Comparison of ENCODE assay signal across 14 mouse cellular contexts in genomic region chr8:125242921-125243320, GRCm38 (mm10).
DNase-seq lines count a peak whose midpoint lies in the region; ATAC-seq lines count a peak whose summit lies in the region.
"Had no signal": no experiment of that assay in that cellular context is flagged by ENCODE, and none has a peak within 500 bp of the region (broad histone marks: within the 10 kb centered on the region; RNA-seq: fewer than 3 reads in every experiment).

No protein-coding gene starts in this region.

- no peaks in the 10 kb centered on the region for H3K9me3 ChIP-seq in heart, embryonic 12.5 days (replicated peaks)
- H3K9me3 ChIP-seq in embryonic facial prominence, embryonic 14.5 days (ENCODE audit: control insufficient read depth, low read length) = no peaks in the 10 kb centered on the region
- H3K9me3 ChIP-seq in limb, embryonic 13.5 days = no peaks in the 10 kb centered on the region
- H3K9me3 ChIP-seq: limb, embryonic 15.5 days; megakaryocyte, embryonic 14.5 days had no signal

- WGBS in heart, embryonic 12.5 days = 33% methylated on average over 4 of the region's 4 CpGs
- 33% methylated on average over 4 of the region's 4 CpGs for WGBS in embryonic facial prominence, embryonic 14.5 days
- WGBS in limb, embryonic 13.5 days = 17% methylated on average over 4 of the region's 4 CpGs

- H3K36me3 ChIP-seq in heart, embryonic 12.5 days = no peaks in the 10 kb centered on the region
- no peaks in the 10 kb centered on the region for H3K36me3 ChIP-seq in embryonic facial prominence, embryonic 14.5 days (ENCODE audit: control insufficient read depth, insufficient read depth, low read length)
- H3K36me3 ChIP-seq in limb, embryonic 13.5 days = no peaks in the 10 kb centered on the region
- H3K36me3 ChIP-seq: limb, embryonic 15.5 days had no signal

- no peak overlapping the region for H3K4me2 ChIP-seq in heart, embryonic 12.5 days
- no peak overlapping the region for H3K4me2 ChIP-seq in embryonic facial prominence, embryonic 14.5 days (ENCODE audit: low read depth, low read length)
- H3K4me2 ChIP-seq in limb, embryonic 13.5 days (replicated peaks) = peak overlapping the region; percentile 32
- H3K4me2 ChIP-seq: limb, embryonic 15.5 days had no signal

- H3K27me3 ChIP-seq in heart, embryonic 12.5 days (replicated peaks) = no peaks in the 10 kb centered on the region
- peaks cover 8% of the 10 kb centered on the region; the same call in 1 of the 2 replicates for H3K27me3 ChIP-seq in embryonic facial prominence, embryonic 14.5 days (replicated peaks; ENCODE audit: control insufficient read depth, insufficient read depth, low read length)
- H3K27me3 ChIP-seq in limb, embryonic 13.5 days = 0 out of 2 replicates have a peak, but pooled peaks cover 4% of the 10 kb centered on the region
- H3K27me3 ChIP-seq: limb, embryonic 15.5 days had no signal

- no peak overlapping the region for H3K4me3 ChIP-seq in heart, embryonic 12.5 days
- no peak overlapping the region for H3K4me3 ChIP-seq in embryonic facial prominence, embryonic 14.5 days (ENCODE audit: low read depth, low read length)
- H3K4me3 ChIP-seq in limb, embryonic 13.5 days = no peak overlapping the region
- H3K4me3 ChIP-seq: limb, embryonic 15.5 days; megakaryocyte, embryonic 14.5 days had no signal

- intact Hi-C loops in heart, postnatal 10 days (cut with DNase I) = no loop called here

- peak overlapping the region; percentile 50 for H3K27ac ChIP-seq in heart, embryonic 12.5 days (ENCODE audit: poor library complexity, severe bottlenecking)
- H3K27ac ChIP-seq in embryonic facial prominence, embryonic 14.5 days (replicated peaks; ENCODE audit: low read depth, low read length) = peak overlapping the region; percentile 39
- H3K27ac ChIP-seq in limb, embryonic 13.5 days = no peak overlapping the region; the same call in 1 of the 2 replicates

- no peak overlapping the region; the same call in 1 of the 2 replicates for H3K9ac ChIP-seq in heart, embryonic 12.5 days
- H3K9ac ChIP-seq in embryonic facial prominence, embryonic 14.5 days (ENCODE audit: low read depth, low read length) = no peak overlapping the region
- no peak overlapping the region for H3K9ac ChIP-seq in limb, embryonic 13.5 days
- H3K9ac ChIP-seq: limb, embryonic 15.5 days had no signal

- no peak for DNase-seq in heart, postnatal 10 days
- peak; percentile 64 for DNase-seq in kidney, postnatal 10 days
- no peak for DNase-seq in kidney, postnatal 36 days
- no peak for DNase-seq in embryonic facial prominence, embryonic 14.5 days (ENCODE audit: low spot score)
- DNase-seq in cerebellum, adult 9-11 months = no peak
- DNase-seq in gastrocnemius, postnatal 25 days = no peak
- DNase-seq: gastrocnemius, postnatal 10 days; right cerebral cortex, postnatal 25 days had no signal

- H3K4me1 ChIP-seq in heart, embryonic 12.5 days (replicated peaks) = peaks cover 42% of the 10 kb centered on the region
- peaks cover 25% of the 10 kb centered on the region for H3K4me1 ChIP-seq in embryonic facial prominence, embryonic 14.5 days (ENCODE audit: control insufficient read depth, insufficient read depth, low read length)
- H3K4me1 ChIP-seq in limb, embryonic 13.5 days = peaks cover 44% of the 10 kb centered on the region
- H3K4me1 ChIP-seq: megakaryocyte, embryonic 14.5 days had no signal

- ATAC-seq in heart, embryonic 12.5 days (ENCODE audit: insufficient number of reproducible peaks, low FRiP score) = no peak
- no peak for ATAC-seq in embryonic facial prominence, embryonic 14.5 days (ENCODE audit: low read depth)
- ATAC-seq in limb, embryonic 13.5 days (ENCODE audit: low FRiP score, low read depth) = no peak
- ATAC-seq: forebrain, embryonic 14.5 days; hindbrain, embryonic 16.5 days had no signal
